Mouse (Mus musculus): ENCODE measurements around the gene Gpn3.

GRCm38 (mm10) chr5:122399871-122400270, 28.2 kb downstream of the Gpn3 start:
- no peak for TF ChIP-seq TAL1 (IDR thresholded peaks at IDR 0.05; ENCODE audit: low read length)
- no peak for TF ChIP-seq GATA1 (IDR thresholded peaks at IDR 0.05; ENCODE audit: low read length)

Measured in erythroblast, embryonic 14.5 days (primary cell).